Mouse (Mus musculus) embryonic facial prominence, embryonic 15.5 days (tissue): ENCODE results near the gene Rfng. TPM values are rescaled to one million over a fixed set of nuclear protein-coding genes. Genes with fewer than 3 reads are reported as not detected.

Experiments used
- ATAC-seq: fragments of 200-750 bp; cut with Nextera tagmentation; 2 replicates; pipeline ENCODE4 v1.8.0; 2017; ENCODE audit warnings: low read depth, moderate TSS enrichment; ENCODE audit not compliant: insufficient number of reproducible peaks, low FRiP score, low TSS enrichment
- H3K27ac ChIP-seq: fragments of 300-500 bp; sonication (generic); replicated peaks from 2 replicates; pipeline ENCODE4 v1.5.1; 2015; ENCODE audit warnings: mild to moderate bottlenecking, inconsistent platforms
- H3K27me3 ChIP-seq: fragments of 300-500 bp; sonication (generic); 2 replicates; pipeline ENCODE4 v1.6.1; 2015; ENCODE audit warnings: inconsistent platforms
- H3K36me3 ChIP-seq: fragments of 300-500 bp; sonication (generic); 2 replicates; pipeline ENCODE4 v1.6.1; 2015; ENCODE audit warnings: mild to moderate bottlenecking, inconsistent platforms
- H3K4me1 ChIP-seq: fragments of 300-500 bp; sonication (generic); 2 replicates; pipeline ENCODE4 v1.6.1; 2015; ENCODE audit warnings: inconsistent platforms
- H3K4me2 ChIP-seq: fragments of 300-500 bp; sonication (generic); replicated peaks from 2 replicates; pipeline ENCODE4 v1.6.1; 2015; ENCODE audit warnings: mild to moderate bottlenecking, inconsistent platforms
- H3K4me3 ChIP-seq: fragments of 300-500 bp; sonication (generic); replicated peaks from 2 replicates; pipeline ENCODE4 v1.5.1; 2015; ENCODE audit warnings: mild to moderate bottlenecking, inconsistent platforms
- H3K9ac ChIP-seq: fragments of 300-500 bp; sonication (generic); 2 replicates; pipeline ENCODE4 v1.6.1; 2015; ENCODE audit warnings: inconsistent platforms
- H3K9me3 ChIP-seq: fragments of 300-500 bp; sonication (generic); replicated peaks from 2 replicates; pipeline ENCODE4 v1.6.1; 2016; ENCODE audit warnings: inconsistent platforms
- WGBS: fragments of 180-500 bp; shearing (Covaris S2); methylation state at CpG from one replicate; pipeline ENCODE4 v1.1.7; 2015; 5-methylcytosine and 5-hydroxymethylcytosine counted together
- polyA plus RNA-seq: library from polyadenylated mRNA; unstranded; fragments of >200 nt; fragmentation: Nextera tagmentation; extraction: Ambion mirVana; gene quantifications from 2 replicates; pipeline ENCODE4 v1.2.1, GENCODE M21; 2015

Gene Rfng
- polyA plus RNA-seq, 1 experiment from 2014 or later = 62.0 TPM

DNA sequence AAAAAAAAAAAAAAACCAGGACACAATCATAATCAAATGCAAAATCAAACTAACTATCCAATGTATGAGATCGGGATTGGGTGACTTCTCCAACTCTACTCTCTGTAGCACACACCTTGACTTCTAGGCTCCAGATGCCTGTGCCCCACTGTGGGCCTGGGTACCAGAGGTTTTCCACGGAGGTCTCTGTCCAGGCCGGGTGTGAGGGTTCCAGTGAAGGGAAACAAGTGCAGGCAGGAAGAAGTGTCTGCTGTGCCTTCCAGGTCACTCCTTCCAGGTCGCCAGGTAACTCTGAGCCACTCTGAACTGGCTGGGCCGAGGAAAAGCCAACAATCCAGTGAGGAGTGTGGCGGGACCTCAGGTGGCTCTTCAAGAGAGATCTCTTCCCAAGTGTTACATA, 47.6 kb downstream of the Rfng start:
- no peaks in the 10 kb centered on the region for H3K27me3 ChIP-seq
- peaks cover 16% of the 10 kb centered on the region for H3K4me1 ChIP-seq
- no peaks in the 10 kb centered on the region for H3K36me3 ChIP-seq
- 74% methylated on average over 6 of the region's 6 CpGs for WGBS
- no peak overlapping the region for H3K4me2 ChIP-seq
- no peak overlapping the region for H3K4me3 ChIP-seq
- H3K27ac ChIP-seq = no peak overlapping the region
- no peak for ATAC-seq
- no peaks in the 10 kb centered on the region for H3K9me3 ChIP-seq
- no peak overlapping the region for H3K9ac ChIP-seq

DNA sequence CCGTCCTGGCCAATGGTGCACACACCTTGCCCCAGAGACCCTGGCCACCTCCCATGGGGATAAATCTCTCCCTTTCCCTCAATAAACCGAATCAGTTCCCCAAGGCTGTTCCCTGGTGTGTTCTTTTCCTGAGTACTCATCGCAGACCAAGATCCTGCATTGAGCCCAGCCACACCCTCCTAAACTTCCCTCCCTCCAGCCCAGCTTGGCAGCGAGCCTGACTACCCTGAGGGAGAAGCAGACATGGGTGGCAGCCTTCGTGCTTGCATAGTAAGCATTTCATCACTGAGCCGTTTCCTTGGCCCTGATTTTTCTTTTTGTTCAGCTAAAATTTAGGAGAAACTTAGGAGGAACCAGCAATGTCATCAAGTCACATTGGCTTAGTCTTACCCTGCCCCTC, 50.5 kb downstream of the Rfng start:
- Histone ChIP-seq H3K4me2 (no peak overlapping the region), H3K4me1 (peaks cover 23% of the 10 kb centered on the region), H3K9me3 (no peaks in the 10 kb centered on the region), H3K27ac (peak overlapping the region; percentile 68), H3K27me3 (no peaks in the 10 kb centered on the region), H3K4me3 (no peak overlapping the region), H3K9ac (no peak overlapping the region), H3K36me3 (no peaks in the 10 kb centered on the region)
- WGBS = 40% methylated on average over 6 of the region's 6 CpGs
- no peak for ATAC-seq

DNA sequence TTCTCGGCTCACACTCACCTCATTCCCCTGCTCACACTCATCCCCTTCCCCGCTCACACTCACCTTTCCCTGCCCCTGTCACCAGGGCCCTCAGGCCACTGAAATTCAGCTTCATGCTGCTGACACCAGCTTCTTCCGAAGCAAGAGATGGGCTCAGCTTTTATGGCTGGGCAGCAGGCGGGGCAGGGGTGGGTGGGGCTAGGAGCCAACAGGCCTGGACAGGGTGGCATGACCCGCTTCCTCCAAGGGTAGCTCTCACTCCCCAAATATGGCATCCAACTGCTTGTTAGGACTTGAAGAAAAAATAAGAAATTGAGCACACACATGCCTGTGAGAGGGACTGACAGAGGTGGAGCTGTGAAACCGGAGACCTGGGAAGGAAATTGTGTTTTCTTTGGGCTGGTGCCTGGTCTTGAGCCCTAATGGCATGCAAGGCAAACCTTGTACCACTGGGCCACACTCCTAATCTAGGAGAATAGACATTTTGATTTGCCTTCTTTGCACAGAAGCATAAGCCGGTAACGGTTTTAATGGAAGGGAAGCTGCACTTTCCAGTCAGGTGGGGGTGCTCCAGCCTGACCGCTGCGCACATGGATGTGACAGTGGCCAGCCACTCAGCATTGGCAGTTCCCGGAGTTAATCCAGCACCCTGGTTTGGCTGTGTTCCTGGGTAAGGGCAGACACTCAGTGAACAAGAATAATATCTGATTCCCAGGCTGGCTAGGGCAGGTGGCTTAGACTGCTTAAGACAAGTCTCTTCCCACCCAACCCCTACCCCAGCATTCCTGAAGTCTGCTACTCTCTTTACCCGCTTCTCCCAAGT, 51.9 kb downstream of the Rfng start, which contains the start of gene Cbr2:
Cbr2 (minus strand) TSS at position 257 of the 823 bp plus-strand sequence.
- H3K4me3 ChIP-seq = peak within 1 kb of the TSS; percentile 3; the same call in 1 of the 2 replicates
- no peak for ATAC-seq
- no peaks in the 10 kb centered on the region for H3K27me3 ChIP-seq
- WGBS = 62% methylated on average over 12 of the region's 12 CpGs
- H3K27ac ChIP-seq = peak within 1 kb of the TSS; percentile 68
- H3K4me1 ChIP-seq = peaks cover 23% of the 10 kb centered on the region
- no peak within 1 kb of the TSS for H3K9ac ChIP-seq
- no peaks in the 10 kb centered on the region for H3K9me3 ChIP-seq
- peak within 1 kb of the TSS; percentile 10; the same call in 1 of the 2 replicates for H3K4me2 ChIP-seq
- H3K36me3 ChIP-seq = no peaks in the 10 kb centered on the region

DNA sequence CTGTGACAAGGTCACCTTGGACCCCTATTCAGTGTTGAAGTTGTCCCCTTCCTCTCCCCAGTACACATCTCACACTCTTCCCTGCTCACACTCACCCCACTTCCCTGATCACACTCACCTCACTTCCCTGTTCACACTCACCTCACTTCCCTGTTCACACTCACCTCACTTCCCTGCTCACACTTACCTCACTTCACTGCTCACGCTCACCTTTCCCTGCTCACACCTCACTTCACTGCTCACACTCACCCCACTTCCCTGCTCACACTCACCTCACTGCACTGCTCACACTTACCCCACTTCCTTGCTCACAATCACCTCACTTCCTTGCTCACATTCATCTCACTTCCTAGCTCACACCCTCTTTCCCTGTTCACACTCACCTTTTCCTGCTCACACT, 52.6 kb downstream of the Rfng start:
- Histone ChIP-seq H3K4me1 (peaks cover 30% of the 10 kb centered on the region), H3K4me2 (peak overlapping the region; percentile 10; the same call in 1 of the 2 replicates), H3K9me3 (no peaks in the 10 kb centered on the region), H3K27ac (peak overlapping the region; percentile 65), H3K9ac (no peak overlapping the region), H3K27me3 (no peaks in the 10 kb centered on the region), H3K36me3 (no peaks in the 10 kb centered on the region), H3K4me3 (0 out of 2 replicates have a peak overlapping the region, but pooled peaks have one; percentile 3)
- 86% methylated on average over 1 of the region's 1 CpGs for WGBS
- ATAC-seq = no peak

Other genes starting within 250 kb of the Rfng start
- gene Mcrip1, start 234.5 kb downstream of the Rfng start, polyA plus RNA-seq = 235 and 237 TPM in 2 replicates
- 1.8 and 2.3 TPM in 2 replicates for gene Ppp1r27, start 233.1 kb downstream of the Rfng start, polyA plus RNA-seq
- 831 and 838 TPM in 2 replicates for gene P4hb, start 211.0 kb downstream of the Rfng start, polyA plus RNA-seq
- gene Arhgdia, start 202.6 kb downstream of the Rfng start, polyA plus RNA-seq = 593 and 594 TPM in 2 replicates
- gene Alyref, start 185.8 kb downstream of the Rfng start, polyA plus RNA-seq = 420 and 426 TPM in 2 replicates
- 219 and 224 TPM in 2 replicates for gene Anapc11, start 185.8 kb downstream of the Rfng start, polyA plus RNA-seq
- 1.8 and 1.9 TPM in 2 replicates for gene Npb, start 175.7 kb downstream of the Rfng start, polyA plus RNA-seq
- 141 TPM in 2 replicates for gene Pcyt2, start 166.3 kb downstream of the Rfng start, polyA plus RNA-seq
- gene Sirt7, start 159.0 kb downstream of the Rfng start, polyA plus RNA-seq = 34.7 and 35.0 TPM in 2 replicates
- gene Mafg, start 150.6 kb downstream of the Rfng start, polyA plus RNA-seq = 36.4 and 38.7 TPM in 2 replicates
- 53.8 and 54.5 TPM in 2 replicates for gene Pycr1, start 140.4 kb downstream of the Rfng start, polyA plus RNA-seq
- 1.0 and 1.6 TPM in 2 replicates for gene Myadml2, start 136.0 kb downstream of the Rfng start, polyA plus RNA-seq
- 6.2 and 7.4 TPM in 2 replicates for gene Notum, start 123.0 kb downstream of the Rfng start, polyA plus RNA-seq
- 114 and 120 TPM in 2 replicates for gene Aspscr1, start 111.2 kb downstream of the Rfng start, polyA plus RNA-seq
- gene Cenpx, start 70.5 kb downstream of the Rfng start, polyA plus RNA-seq = 145 and 157 TPM in 2 replicates
- gene Lrrc45, start 70.3 kb downstream of the Rfng start, polyA plus RNA-seq = 69.7 and 82.2 TPM in 2 replicates
- gene Rac3, start 62.7 kb downstream of the Rfng start, polyA plus RNA-seq = 64.5 and 75.4 TPM in 2 replicates
- 35.9 and 36.6 TPM in 2 replicates for gene Dcxr, start 56.9 kb downstream of the Rfng start, polyA plus RNA-seq
- gene Cbr2, start 52.1 kb downstream of the Rfng start, polyA plus RNA-seq = 193 and 315 TPM in 2 replicates
- gene Hmga1b, start 21.4 kb downstream of the Rfng start, polyA plus RNA-seq = 3.8 and 5.9 TPM in 2 replicates
- 205 and 214 TPM in 2 replicates for gene Gps1, start 65 bp upstream of the Rfng start, polyA plus RNA-seq
- 61.4 and 64.4 TPM in 2 replicates for gene Dus1l, start 12.2 kb upstream of the Rfng start, polyA plus RNA-seq
- 46.2 and 48.8 TPM in 2 replicates for gene Fasn, start 40.3 kb upstream of the Rfng start, polyA plus RNA-seq
- gene Ccdc57, start 148.7 kb upstream of the Rfng start, polyA plus RNA-seq = 6.2 and 7.4 TPM in 2 replicates
- gene Slc16a3, start 164.3 kb upstream of the Rfng start, polyA plus RNA-seq = 67.2 and 72.2 TPM in 2 replicates
- gene Csnk1d, start 207.1 kb upstream of the Rfng start, polyA plus RNA-seq = 123 and 125 TPM in 2 replicates